Mouse (Mus musculus): ENCODE measurements around the gene Uchl1.

DNA sequence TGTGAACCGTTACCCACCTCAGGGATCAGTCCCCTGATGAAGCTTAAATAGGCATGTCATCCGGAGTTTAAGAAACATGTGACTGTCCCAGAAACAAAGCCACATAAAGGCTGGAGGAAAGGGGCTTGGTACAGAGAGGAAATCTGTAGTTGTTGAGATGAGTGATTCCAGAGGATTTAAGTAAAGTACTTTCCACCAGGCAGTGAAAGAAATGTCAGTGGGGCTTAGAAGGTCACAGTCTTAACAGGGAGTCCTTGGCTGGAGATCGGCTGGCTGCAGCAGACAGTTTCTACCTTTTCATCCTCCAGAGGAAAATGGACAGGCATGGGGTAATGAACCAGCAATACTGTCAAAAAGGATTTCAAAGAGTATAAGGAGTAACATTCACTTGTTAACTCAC, 42.5 kb downstream of the Uchl1 start:
- TF ChIP-seq CTCF (conservative IDR thresholded peaks at IDR 0.05; ENCODE audit: insufficient read depth, insufficient read length, low read depth, low read length) (no peak), POLR2A (IDR thresholded peaks at IDR 0.05; ENCODE audit: low read depth, low read length) (no peak)
